Comparison of ENCODE assay signal across 19 mouse cellular contexts in the genomic region with DNA sequence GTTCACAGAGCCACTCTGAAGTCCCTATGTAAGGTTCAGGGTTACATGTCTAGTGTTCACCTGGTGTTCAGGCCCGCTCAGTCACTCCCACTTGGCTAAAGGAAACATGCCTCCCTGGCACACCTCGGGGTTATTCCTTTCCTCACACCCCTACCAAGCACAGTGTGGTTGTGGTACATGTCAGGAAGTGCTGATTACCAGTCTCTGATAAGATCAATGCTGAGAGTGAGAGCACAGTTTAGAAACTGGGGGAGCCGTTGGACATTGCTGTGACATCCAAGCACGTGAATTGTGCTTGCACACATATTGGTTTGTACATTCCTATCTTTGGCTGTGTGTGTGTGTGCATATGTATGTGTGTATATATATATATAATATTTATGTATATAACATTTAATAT. TPM values are rescaled to one million over a fixed set of nuclear protein-coding genes. Genes with fewer than 3 reads are reported as not detected.
"Had no signal": no experiment of that assay in that cellular context is flagged by ENCODE, and none has a peak within 500 bp of the region (broad histone marks: within the 10 kb centered on the region; RNA-seq: fewer than 3 reads in every experiment).

No protein-coding gene starts in this region.

- DNase-seq: kidney, adult 18-20 months; kidney, postnatal 14 days; kidney, postnatal 4 days; liver, embryonic 13.5 days; liver, postnatal 0 days; lung, embryonic 14.5 days; lung, postnatal 36 days; thymus, adult 18-20 months; thymus, postnatal 36 days had no signal

- H3K4me1 ChIP-seq: liver, embryonic 13.5 days; midbrain, embryonic 12.5 days had no signal

- H3K9ac ChIP-seq: liver, embryonic 13.5 days; liver, postnatal 0 days; lung, embryonic 14.5 days; midbrain, embryonic 12.5 days had no signal

- H3K36me3 ChIP-seq: liver, embryonic 13.5 days; midbrain, embryonic 12.5 days had no signal

- H3K27me3 ChIP-seq: liver, embryonic 13.5 days; midbrain, embryonic 12.5 days had no signal

- ATAC-seq: intestine, embryonic 16.5 days; liver, postnatal 0 days; lung, postnatal 0 days had no signal

- H3K9me3 ChIP-seq: liver, embryonic 13.5 days; midbrain, embryonic 12.5 days had no signal

- H3K4me3 ChIP-seq: liver, embryonic 13.5 days; midbrain, embryonic 12.5 days had no signal

- H3K27ac ChIP-seq: liver, embryonic 13.5 days; midbrain, embryonic 12.5 days had no signal

- H3K4me2 ChIP-seq: liver, embryonic 13.5 days; lung, embryonic 14.5 days; midbrain, embryonic 12.5 days had no signal

RNA-seq across cellular contexts. Expression of a gene that starts 16.3 kb away (rescaled TPM):
- total RNA-seq: layer of hippocampus, adult 18-20 months; layer of hippocampus, postnatal 25 days; left cerebral cortex, adult 18-20 months; left cerebral cortex, postnatal 25 days; midbrain, postnatal 0 days had no signal
- polyA plus RNA-seq: intestine, embryonic 16.5 days; limb, embryonic 11.5 days; lung, embryonic 14.5 days; lung, postnatal 0 days; midbrain, embryonic 12.5 days; neural tube, embryonic 11.5 days had no signal
